Mouse (Mus musculus) C2C12 (cell line): ENCODE results near the gene Phldb1. TPM values are rescaled to one million over a fixed set of nuclear protein-coding genes. Genes with fewer than 3 reads are reported as not detected.

ENCODE experiments used
- H3K27me3 ChIP-seq: one replicate; pipeline ENCODE4 v1.6.1; 2011; ENCODE audit not compliant: control insufficient read depth, insufficient read depth, insufficient read length
- H3K36me3 ChIP-seq: one replicate; pipeline ENCODE4 v1.6.1; 2011; ENCODE audit not compliant: control insufficient read depth, insufficient read depth
- H3K4me3 ChIP-seq: one replicate; pipeline ENCODE4 v1.5.1; 2011; ENCODE audit warnings: mild to moderate bottlenecking, control low read depth; ENCODE audit not compliant: poor library complexity, insufficient read depth, severe bottlenecking
- H3K79me2 ChIP-seq: one replicate; pipeline ENCODE4 v1.6.1; 2011; ENCODE audit not compliant: control insufficient read depth, insufficient read depth
- H3K79me3 ChIP-seq: one replicate; pipeline ENCODE4 v1.6.1; 2011; ENCODE audit warnings: low read depth, control low read depth
- H3ac ChIP-seq: one replicate; pipeline ENCODE3; 2011; ENCODE audit warnings: low read depth; ENCODE audit not compliant: control insufficient read depth, insufficient read length
- CEBPB ChIP-seq: IDR thresholded peaks from one replicate; pipeline ENCODE4 v1.6.1; 2011; ENCODE audit warnings: low read depth, mild to moderate bottlenecking, control low read depth, moderate library complexity
- CTCF ChIP-seq: IDR thresholded peaks from one replicate; pipeline ENCODE4 v1.5.1; 2011; ENCODE audit not compliant: control insufficient read depth, insufficient read depth, insufficient read length
- FOSL1 ChIP-seq: IDR thresholded peaks from one replicate; pipeline ENCODE4 v1.8.0; 2011; ENCODE audit warnings: mild to moderate bottlenecking, low read length; ENCODE audit not compliant: poor library complexity, insufficient read depth, severe bottlenecking
- MAX ChIP-seq: IDR thresholded peaks from one replicate; pipeline ENCODE4 v1.6.1; 2011; ENCODE audit warnings: mild to moderate bottlenecking, control low read depth
- MYOD1 ChIP-seq: IDR thresholded peaks from one replicate; pipeline ENCODE4 v1.6.1; 2011; ENCODE audit warnings: low read depth; ENCODE audit not compliant: control insufficient read depth, insufficient read length
- MYOG ChIP-seq: IDR thresholded peaks from one replicate; pipeline ENCODE4 v1.6.1; 2011; ENCODE audit not compliant: control insufficient read depth, insufficient read length; ENCODE audit errors: extremely low read depth
- USF1 ChIP-seq: IDR thresholded peaks from one replicate; pipeline ENCODE4 v1.6.1; 2011; ENCODE audit warnings: low read depth, mild to moderate bottlenecking, control low read depth, moderate library complexity
- polyA plus RNA-seq: library from polyadenylated mRNA; unstranded; fragments of >200 nt; fragmentation: generic; extraction: Trizol; gene quantifications from one replicate; pipeline ENCODE4 v1.2.1, GENCODE M21; 2012; ENCODE audit warnings: missing spikeins

The Phldb1 gene
- polyA plus RNA-seq, 1 experiment: 96.8 TPM

DNA sequence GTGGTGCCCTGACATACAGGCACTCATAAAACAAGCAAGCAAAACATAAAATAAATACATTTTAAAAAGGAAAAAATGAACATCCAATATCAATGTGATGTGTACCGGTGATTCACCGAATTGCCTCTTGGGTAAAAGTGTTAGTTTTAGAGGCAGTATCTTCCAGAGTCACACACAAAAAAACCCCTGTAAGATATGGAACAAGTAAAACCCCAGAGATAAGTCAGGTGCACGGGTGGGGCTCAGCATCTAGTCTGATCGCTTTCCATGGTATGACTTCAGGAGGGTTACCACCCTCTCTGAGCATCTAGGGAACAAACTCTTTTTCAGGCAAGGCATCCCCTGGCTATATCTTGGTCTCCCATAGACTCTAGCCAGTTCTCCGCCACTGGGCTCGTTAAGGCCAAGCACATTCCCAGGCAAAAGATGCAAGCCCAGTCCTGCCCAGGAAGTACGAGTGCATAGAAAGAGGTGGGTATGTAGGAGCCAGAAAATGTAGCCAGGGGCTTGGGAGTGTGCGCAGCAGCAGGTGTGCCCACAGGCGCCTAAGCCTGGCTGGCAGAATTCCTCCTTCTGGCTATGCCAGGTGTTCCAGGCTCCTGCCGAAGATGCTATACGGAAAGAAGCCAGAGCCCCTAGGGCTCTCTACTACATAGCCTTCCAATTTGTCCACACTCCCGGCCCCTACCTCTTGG lies 15.9 kb downstream of the Phldb1 start:
- TF ChIP-seq MAX: no peak
- no peak for TF ChIP-seq USF1
- no peak for TF ChIP-seq CTCF
- no peak for TF ChIP-seq MYOD1
- no peak for TF ChIP-seq CEBPB
- TF ChIP-seq MYOG: no peak
- no peak for TF ChIP-seq FOSL1
- peaks cover 49% of the 10 kb centered on the region for H3K79me2 ChIP-seq
- H3K36me3 ChIP-seq: peaks cover 31% of the 10 kb centered on the region
- H3ac ChIP-seq: no peak overlapping the region
- peaks cover 19% of the 10 kb centered on the region for H3K79me3 ChIP-seq
- no peaks in the 10 kb centered on the region for H3K27me3 ChIP-seq
- H3K4me3 ChIP-seq: no peak overlapping the region

DNA sequence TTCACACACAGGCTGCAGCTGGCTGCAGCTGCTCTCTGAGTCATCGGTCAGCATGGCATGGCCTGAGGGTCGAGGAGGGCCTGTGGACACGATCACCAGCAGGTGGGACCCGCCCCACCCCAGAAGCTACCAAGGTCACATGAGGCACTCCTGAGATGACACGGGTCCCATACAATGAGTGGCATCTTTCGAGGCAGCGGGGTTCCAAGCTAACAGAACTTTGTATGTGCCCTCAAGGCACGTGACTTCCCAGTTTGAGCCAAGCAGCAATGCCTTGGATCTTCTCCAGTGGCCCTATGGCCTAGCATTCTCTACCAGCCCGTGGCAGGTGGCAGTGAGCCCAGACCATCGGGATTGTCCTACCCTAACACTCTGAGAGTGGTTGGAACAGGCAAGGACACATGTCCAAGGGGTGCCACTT lies 17.2 kb downstream of the Phldb1 start:
- Histone ChIP-seq H3K79me3 (peaks cover 19% of the 10 kb centered on the region), H3K4me3 (no peak overlapping the region), H3K36me3 (peaks cover 38% of the 10 kb centered on the region), H3ac (no peak overlapping the region), H3K79me2 (peaks cover 56% of the 10 kb centered on the region), H3K27me3 (no peaks in the 10 kb centered on the region)
- no peak for TF ChIP-seq CEBPB
- TF ChIP-seq MAX: no peak
- peak; percentile 65 for TF ChIP-seq USF1
- no peak for TF ChIP-seq MYOG
- TF ChIP-seq MYOD1: peak; percentile 66

DNA sequence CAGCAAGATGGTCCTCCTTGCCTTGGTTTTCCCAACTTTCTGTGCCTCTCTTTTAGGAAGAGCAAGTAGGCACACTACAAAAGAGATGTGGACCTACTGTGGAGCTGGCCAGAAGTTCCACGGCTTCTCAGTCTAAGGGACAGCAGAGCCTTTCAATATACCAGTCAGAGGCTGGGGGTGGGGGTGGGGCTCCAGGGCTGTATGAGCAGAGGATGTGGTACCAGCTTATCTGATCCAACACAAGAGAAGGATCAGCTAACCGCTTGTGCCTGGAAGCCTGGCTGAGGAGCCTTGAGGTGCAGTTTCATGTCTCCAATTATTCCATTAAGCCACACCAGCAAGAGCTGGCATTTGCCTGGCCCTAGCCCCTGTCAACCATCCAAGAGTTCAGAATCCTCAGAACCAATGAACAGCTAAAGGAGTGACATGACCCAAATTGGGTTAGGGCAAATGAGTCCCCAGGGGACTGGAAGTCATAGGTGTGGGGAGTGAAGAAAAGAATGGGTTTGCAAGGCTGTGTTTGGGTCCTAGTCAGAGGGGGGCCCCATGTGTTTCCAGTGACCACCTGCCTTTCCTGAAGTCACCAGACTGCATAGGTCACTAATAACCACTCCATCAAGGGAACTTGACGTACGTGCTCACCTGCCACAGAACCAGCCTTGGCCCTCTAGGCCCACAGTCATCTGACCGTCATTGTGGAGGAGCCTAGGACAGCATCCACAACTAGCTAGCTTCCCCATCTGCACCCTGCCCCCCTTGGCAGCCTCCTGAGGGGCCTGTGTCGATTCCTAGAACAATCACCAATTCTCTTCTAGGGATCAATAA lies 17.8 kb downstream of the Phldb1 start:
- H3K79me2 ChIP-seq: peaks cover 51% of the 10 kb centered on the region
- H3ac ChIP-seq: no peak overlapping the region
- no peak overlapping the region for H3K4me3 ChIP-seq
- TF ChIP-seq USF1 (no peak), CTCF (no peak), MYOG (no peak), CEBPB (no peak), MAX (no peak), FOSL1 (no peak), MYOD1 (no peak)
- H3K36me3 ChIP-seq: peaks cover 38% of the 10 kb centered on the region
- H3K79me3 ChIP-seq: peaks cover 18% of the 10 kb centered on the region
- no peaks in the 10 kb centered on the region for H3K27me3 ChIP-seq

DNA sequence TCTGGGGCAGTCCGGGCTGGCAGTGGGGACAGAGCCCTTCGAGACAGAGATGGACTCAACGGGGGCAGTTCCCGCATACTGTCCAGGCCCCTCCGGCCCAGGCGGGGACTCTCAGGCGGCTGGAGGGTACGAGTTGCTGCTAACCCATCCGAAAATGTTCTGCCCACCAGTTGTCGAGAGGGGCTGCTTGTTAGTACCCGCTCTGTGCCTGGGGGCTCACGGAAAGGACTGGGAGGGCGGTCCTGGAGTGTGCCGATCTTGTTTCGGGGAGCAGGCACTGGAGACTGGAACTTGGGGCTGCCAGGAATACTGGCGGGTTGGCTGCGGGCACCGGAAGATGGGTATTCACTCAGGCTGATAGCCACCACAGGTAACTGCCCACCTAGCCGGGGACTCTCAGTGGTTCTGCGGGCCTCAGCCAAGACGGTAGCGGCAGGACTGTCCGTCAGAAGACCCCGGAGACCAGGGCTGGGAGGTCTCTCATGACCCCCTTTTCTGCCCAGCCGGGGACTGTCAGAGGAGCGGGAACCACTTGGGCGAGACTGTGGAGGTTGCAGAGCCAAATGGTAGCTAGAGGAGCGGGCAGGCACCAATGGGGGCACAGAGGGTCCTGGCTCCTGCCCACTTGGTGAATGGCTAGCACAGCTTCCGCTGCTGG lies 19.2 kb downstream of the Phldb1 start:
- H3K4me3 ChIP-seq: no peak overlapping the region
- H3ac ChIP-seq: no peak overlapping the region
- H3K79me3 ChIP-seq: peaks cover 16% of the 10 kb centered on the region
- TF ChIP-seq MAX: no peak
- no peak for TF ChIP-seq USF1
- TF ChIP-seq MYOD1: no peak
- no peak for TF ChIP-seq MYOG
- TF ChIP-seq CEBPB: no peak
- TF ChIP-seq FOSL1: no peak
- TF ChIP-seq CTCF: no peak
- peaks cover 46% of the 10 kb centered on the region for H3K36me3 ChIP-seq
- no peaks in the 10 kb centered on the region for H3K27me3 ChIP-seq
- H3K79me2 ChIP-seq: peaks cover 39% of the 10 kb centered on the region

DNA sequence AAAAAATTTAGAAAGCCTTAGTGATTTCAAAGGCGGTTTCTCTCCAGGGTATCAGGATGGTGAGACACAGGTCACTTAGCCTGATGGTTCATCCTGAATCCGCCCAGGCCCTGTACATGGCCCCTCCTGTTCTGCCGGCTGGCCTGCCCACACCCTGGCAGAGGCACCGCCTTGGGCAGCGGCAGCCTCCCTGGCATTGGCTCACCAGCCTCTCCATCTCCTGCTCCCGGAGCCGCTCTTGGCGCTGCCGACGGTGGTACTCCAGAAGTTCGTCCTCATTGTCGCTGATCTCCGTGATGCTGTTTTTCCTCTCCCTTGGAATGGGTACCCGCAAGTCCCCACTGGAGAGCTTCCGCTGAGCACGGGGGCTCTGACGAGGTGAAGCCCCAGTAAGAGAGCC lies 19.9 kb downstream of the Phldb1 start:
- H3K4me3 ChIP-seq: no peak overlapping the region
- H3K27me3 ChIP-seq: no peaks in the 10 kb centered on the region
- H3ac ChIP-seq: no peak overlapping the region
- H3K79me3 ChIP-seq: peaks cover 10% of the 10 kb centered on the region
- TF ChIP-seq USF1 (no peak), MYOG (no peak), CEBPB (no peak), CTCF (no peak), MAX (no peak), FOSL1 (no peak), MYOD1 (no peak)
- peaks cover 32% of the 10 kb centered on the region for H3K79me2 ChIP-seq
- peaks cover 54% of the 10 kb centered on the region for H3K36me3 ChIP-seq
